Mouse (Mus musculus) lung, postnatal 14 days (tissue): Measurements from ENCODE around the gene Fut8.
"Not testable (repeated sequence)": the region's sequence is repeated elsewhere in the genome, so short reads cannot be mapped to it uniquely, and the experiment has no call there.

Experiments used
- DNase-seq: peaks from one replicate; pipeline ENCODE4 v3.0.0; 2021

Gene Fut8

DNA sequence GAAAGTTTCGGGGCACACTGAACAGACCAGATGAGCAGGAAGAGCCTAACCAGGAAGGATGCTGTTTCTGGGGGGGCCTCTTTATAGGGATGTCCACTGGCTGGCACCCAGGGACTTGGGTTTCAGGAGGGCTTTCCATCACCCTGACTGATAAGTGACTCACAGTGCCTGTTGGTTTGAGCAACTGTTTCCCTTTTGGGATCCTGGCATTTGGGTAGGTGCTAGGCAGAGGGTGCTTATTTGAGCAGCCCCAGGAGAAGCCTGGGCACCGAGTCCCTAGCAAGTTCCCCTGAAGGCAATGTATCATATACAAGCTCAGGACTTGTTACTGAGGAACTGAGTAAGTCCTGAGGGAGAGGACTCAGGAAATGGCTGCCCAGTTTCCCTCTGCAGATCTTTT is 267.5 kb downstream of the Fut8 start:
- no peak for DNase-seq

DNA sequence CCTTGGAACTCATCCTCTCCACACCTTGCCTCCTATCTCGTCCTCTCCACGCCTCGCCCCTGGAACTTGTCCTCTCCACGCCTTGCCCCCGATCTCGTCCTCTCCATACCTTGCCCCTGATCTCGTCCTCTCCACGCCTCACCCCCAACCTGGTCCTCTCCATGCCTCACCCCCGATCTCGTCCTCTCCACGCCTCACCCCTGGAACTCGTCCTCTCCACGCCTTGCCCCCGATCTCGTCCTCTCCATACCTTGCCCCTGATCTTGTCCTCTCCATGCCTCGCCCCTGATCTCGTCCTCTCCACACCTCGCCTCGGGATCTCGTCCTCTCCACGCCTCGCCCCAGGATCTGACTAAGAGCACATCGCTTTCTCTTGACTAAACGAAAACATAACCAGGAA is 269.8 kb downstream of the Fut8 start:
- DNase-seq, result no peak

DNA sequence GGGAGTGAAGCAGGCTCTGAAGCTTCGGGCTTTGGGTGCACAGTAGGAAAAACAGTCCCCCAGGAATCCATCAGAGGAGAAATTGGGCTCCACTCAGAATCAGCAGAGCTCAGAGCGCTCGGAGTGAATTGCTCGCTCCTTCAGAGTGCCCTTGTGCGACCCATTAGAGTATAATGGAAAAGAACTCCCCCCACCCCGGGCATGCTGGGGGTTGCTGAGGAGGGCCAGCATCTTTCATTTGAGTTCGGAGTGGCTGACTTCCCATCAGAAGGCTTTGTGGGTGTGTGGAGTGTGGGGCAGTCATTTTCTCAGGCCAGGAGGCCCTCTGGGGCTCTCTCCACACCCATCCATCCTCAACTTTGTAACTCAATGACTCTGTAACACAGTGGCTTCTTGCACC is 272.8 kb downstream of the Fut8 start:
- no peak for DNase-seq

DNA sequence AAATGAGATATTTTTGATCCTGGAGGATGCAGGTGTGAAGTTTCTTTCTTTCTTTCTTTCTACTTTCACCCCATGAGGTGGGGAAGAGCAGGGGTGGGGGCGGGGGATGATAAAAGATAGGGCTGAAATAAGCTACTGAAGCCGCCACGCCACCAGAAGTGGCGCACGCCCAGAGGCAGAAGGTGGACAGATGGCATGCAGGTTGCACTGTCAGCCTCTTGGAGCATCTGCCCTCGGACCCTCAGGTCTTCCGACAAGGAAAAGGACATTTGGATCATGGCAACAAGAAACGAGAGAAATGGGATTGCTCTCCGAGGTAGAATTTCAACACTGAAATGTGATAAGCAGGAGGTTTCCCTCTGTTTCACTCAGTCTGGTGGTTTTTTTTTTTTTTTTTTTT is 273.3 kb downstream of the Fut8 start:
- no peak for DNase-seq

DNA sequence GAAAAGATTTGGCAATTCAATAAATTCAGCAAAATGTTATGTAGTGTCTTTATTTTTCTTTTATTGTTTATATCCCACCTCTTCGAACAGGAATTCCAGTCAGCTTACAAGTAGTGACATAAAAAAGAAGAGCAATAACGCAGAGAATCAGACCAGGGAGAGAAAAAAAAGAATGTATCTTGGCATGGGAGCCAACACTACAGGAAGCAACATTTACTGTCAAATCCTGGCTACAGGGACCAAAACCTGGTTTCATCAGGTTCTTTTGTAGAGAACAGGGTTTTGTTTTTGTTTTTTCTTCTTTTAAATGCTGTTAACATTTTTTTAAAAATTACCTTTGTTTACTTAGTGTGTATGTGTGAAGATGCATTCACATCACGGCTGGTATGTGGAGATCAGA is 273.7 kb downstream of the Fut8 start:
- no peak for DNase-seq

DNA sequence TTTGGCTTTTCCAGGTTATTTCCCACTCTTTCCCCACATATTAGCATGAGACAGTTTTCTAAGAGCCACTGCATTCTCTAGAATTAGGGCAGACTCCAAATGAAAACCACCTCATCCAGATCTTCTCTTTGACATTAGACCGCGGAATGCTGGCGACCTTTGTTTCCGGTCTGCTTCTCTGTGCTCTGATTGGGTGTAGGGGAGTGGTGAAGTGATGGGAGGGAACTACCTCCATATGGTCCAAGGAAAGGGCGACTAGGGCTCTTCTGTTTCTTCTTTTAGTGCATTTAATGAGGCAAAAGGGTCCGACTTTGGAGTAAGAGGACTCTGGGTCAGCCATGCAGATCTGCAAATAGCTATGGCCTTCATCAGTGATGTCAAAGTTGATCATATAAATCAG is 278.9 kb downstream of the Fut8 start:
- DNase-seq, result no peak

DNA sequence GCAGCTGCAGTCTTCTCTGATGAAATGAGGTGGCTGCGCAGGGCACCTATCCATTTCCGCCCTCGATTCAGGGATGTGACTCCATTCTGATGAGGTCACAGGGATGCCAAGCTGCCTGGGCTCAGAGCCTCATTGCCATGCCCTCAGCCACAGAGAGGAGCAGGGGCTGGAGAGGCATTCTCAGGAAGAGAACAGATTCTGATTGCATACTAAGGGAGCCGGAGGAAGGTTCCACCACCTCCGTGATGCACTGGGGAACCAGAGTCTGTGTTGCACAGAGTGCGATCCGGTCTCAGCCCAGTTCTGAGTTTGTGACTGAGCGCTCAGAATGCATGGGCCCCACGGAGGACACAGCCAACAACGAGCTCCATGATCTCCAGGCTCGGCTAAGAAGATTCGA is 279.8 kb downstream of the Fut8 start:
- no peak for DNase-seq

DNA sequence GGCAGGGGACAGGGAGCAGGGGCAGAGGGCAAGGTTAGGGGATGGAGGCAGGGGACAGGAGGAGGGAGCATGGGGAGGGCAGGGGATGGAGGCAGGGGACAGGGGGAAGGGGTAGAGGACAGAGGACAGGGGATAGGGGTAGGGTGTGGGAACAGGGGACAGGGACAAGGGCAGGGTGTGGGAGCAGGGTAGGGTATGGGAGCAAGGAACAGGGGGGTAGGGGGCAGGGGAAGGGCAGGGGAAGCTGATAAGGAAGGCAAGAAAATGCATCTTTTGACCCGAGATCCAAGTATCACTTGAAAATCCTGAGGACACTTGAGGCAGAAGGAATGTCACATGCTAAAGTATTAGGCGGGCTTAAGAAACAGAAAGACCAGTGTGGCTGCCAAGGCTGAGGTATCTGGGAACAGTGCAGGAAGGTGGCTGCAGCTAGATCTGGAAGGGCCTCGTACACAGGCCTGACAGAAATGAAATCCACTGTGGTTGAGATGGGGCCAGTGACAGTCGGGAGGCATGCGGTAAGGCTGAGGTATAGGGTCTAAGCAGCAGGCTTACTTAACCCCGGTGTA is 281.7 kb downstream of the Fut8 start:
- peak; percentile 33 for DNase-seq

DNA sequence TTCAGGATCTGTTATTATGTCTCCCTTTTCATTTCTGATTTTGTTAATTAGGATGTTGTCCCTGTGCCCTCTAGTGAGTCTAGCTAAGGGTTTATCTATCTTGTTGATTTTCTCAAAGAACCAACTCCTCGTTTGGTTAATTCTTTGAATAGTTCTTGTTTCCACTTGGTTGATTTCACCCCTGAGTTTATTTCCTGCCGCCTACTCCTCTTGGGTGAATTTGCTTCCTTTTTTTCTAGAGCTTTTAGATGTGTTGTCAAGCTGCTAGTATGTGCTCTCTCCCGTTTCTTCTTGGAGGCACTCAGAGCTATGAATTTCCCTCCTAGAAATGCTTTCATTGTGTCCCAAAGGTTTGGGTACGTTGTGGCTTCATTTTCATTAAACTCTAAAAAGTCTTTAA is 286.1 kb downstream of the Fut8 start:
- not testable (repeated sequence) for DNase-seq
